Mouse (Mus musculus) G1E (cell line): ENCODE results near the gene Uck2. TPM values are rescaled to one million over a fixed set of nuclear protein-coding genes. Genes with fewer than 3 reads are reported as not detected.

Experiments used
- ATAC-seq: 2 replicates; pipeline ENCODE4 v1.8.0; 2016; ENCODE audit warnings: mild to moderate bottlenecking; ENCODE audit not compliant: insufficient number of reproducible peaks, poor library complexity, low FRiP score, severe bottlenecking; ENCODE audit errors: extremely low read depth
- DNase-seq: peaks from one replicate; pipeline ENCODE4 v3.0.0; 2012; ENCODE audit warnings: low spot score
- H3K27me3 ChIP-seq: 2 replicates; pipeline ENCODE4 v1.6.1; 2012; ENCODE audit warnings: mild to moderate bottlenecking, low read length, inconsistent platforms; ENCODE audit not compliant: insufficient read depth
- H3K36me3 ChIP-seq: replicated peaks from 2 replicates; pipeline ENCODE3; 2012; ENCODE audit warnings: mild to moderate bottlenecking, inconsistent platforms
- H3K4me1 ChIP-seq: 2 replicates; pipeline ENCODE4 v1.6.1; 2012; ENCODE audit warnings: low read depth, low read length, inconsistent platforms, mixed read lengths; ENCODE audit not compliant: insufficient read depth
- H3K4me3 ChIP-seq: 2 replicates; pipeline ENCODE4 v1.5.1; 2012; ENCODE audit warnings: low read depth, mild to moderate bottlenecking, inconsistent platforms, low read length, moderate library complexity, mixed read lengths
- H3K9me3 ChIP-seq: replicated peaks from 2 replicates; pipeline ENCODE4 v1.6.1; 2012; ENCODE audit warnings: inconsistent platforms
- CTCF ChIP-seq: IDR thresholded peaks from 2 replicates; pipeline ENCODE4 v1.5.1; 2012; ENCODE audit warnings: low read depth, low read length, inconsistent platforms, mixed read lengths
- GATA1 ChIP-seq: IDR thresholded peaks from 2 replicates; pipeline ENCODE4 v1.6.1; 2012; ENCODE audit warnings: borderline replicate concordance, low read length, inconsistent platforms, mixed read lengths
- GATA2 ChIP-seq: IDR thresholded peaks from 2 replicates; pipeline ENCODE4 v1.6.1; 2012; ENCODE audit warnings: low read depth, low read length, inconsistent platforms, borderline replicate concordance
- POLR2AphosphoS5 ChIP-seq: IDR thresholded peaks from 2 replicates; pipeline ENCODE4 v1.6.1; 2012; ENCODE audit warnings: low read depth, low read length, inconsistent platforms; ENCODE audit not compliant: insufficient replicate concordance
- TAL1 ChIP-seq: conservative IDR thresholded peaks from 2 replicates; pipeline ENCODE4 v1.6.1; 2012; ENCODE audit warnings: low read depth, low read length, inconsistent platforms, mixed read lengths
- polyA plus RNA-seq: library from polyadenylated mRNA; stranded (reverse); fragments of >175 nt; gene quantifications from 2 replicates; pipeline ENCODE4 v1.2.3, GENCODE M21; 2012
- total RNA-seq, 2 experiments: library from RNA; stranded (forward) in 1 of 2; stranded (reverse) in 1 of 2; fragments of 200-1000 nt in 1 of 2; fragments of >200 nt in 1 of 2; fragmentation: Nextera tagmentation in 1 of 2; gene quantifications; 2 replicates each; pipeline ENCODE4 v1.2.3; 2014 to 2017

Uck2 gene
- total and polyA plus RNA-seq, 3 experiments = 249 to 555 (median 465) TPM

GRCm38 (mm10) chr1:167212710-167213109 is 72.4 kb downstream of the Uck2 start:
- no peak for DNase-seq
- no peak for ATAC-seq
- Histone ChIP-seq H3K4me1 (0 out of 2 replicates have a peak, but pooled peaks cover 2% of the 10 kb centered on the region), H3K4me3 (no peak overlapping the region), H3K27me3 (peaks cover 5% of the 10 kb centered on the region; the same call in 1 of the 2 replicates), H3K36me3 (no peaks in the 10 kb centered on the region), H3K9me3 (no peaks in the 10 kb centered on the region)
- TF ChIP-seq CTCF (no peak), TAL1 (no peak), GATA2 (no peak), GATA1 (no peak), POLR2AphosphoS5 (no peak)

DNA sequence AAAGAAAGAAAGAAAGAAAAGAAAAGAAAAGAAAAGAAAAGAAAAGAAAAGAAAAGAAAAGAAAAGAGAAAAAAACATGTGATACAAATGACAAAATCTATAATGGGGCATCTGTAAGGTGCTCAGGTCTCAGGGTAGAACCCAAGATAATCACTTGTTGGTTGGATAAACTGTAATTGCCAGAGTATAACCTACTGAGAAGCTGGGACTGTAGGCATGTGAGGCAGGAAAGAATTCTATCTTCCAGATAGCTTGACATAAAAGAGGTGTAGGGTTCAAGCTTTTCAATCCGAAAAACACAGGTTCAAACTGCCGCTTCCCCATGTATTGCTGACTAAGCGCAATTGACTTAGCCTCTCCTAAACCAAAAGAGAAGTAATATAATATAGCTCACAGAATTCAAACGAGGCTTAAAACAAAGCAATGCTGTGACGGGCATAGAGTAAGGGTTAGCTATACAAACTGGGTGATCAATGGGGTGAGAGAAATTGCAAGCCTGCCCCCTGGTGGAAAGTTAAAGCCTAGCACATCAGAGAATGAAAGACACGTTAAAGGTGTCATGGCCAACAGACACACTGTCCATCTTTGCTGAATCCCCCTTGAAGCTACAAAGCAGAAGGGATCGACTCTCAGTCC is 73.0 kb downstream of the Uck2 start:
- DNase-seq = peak; percentile 57
- peak; percentile 79 for ATAC-seq
- TF ChIP-seq CTCF (peak; percentile 70), TAL1 (no peak)
- Histone ChIP-seq H3K4me3 (no peak overlapping the region), H3K4me1 (0 out of 2 replicates have a peak, but pooled peaks cover 2% of the 10 kb centered on the region), H3K9me3 (no peaks in the 10 kb centered on the region), H3K27me3 (peaks cover 7% of the 10 kb centered on the region), H3K36me3 (no peaks in the 10 kb centered on the region)

GRCm38 (mm10) chr1:167208816-167209215 is 76.3 kb downstream of the Uck2 start:
- DNase-seq = no peak
- peaks cover 4% of the 10 kb centered on the region; the same call in 1 of the 2 replicates for H3K4me1 ChIP-seq
- no peak for TF ChIP-seq TAL1
- no peak overlapping the region for H3K4me3 ChIP-seq
- H3K36me3 ChIP-seq = no peaks in the 10 kb centered on the region
- H3K27me3 ChIP-seq = peaks cover 7% of the 10 kb centered on the region
- no peaks in the 10 kb centered on the region for H3K9me3 ChIP-seq
- ATAC-seq = no peak

DNA sequence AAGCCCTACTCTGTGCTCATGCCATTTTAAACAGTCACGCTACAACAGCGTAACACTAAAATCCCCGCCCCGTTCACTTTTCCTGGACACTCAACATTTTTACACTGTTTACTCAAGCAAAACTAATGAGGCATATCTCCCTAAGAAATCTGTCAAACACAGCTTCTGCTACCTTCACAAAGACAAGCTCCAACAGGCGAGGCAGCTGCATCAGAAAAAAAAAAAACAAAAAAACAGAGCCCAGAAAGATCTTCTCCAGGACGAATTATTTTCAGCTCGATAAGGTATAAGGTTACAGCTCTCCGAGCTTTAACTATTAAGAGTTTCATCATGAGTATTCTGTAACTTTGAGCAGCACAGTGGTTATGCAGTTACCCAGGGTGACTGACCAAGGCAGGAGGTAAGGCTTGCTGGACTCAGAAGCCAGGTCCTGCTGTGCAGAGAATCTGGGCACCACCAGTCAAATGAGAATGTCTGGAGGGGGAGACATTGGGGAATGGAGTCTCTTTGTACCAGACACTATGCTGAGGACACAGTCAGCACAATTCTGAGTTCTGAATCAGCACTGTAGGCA is 79.9 kb downstream of the Uck2 start:
- Histone ChIP-seq H3K4me1 (peaks cover 3% of the 10 kb centered on the region; the same call in 1 of the 2 replicates), H3K27me3 (peaks cover 7% of the 10 kb centered on the region), H3K4me3 (no peak overlapping the region), H3K36me3 (no peaks in the 10 kb centered on the region), H3K9me3 (no peaks in the 10 kb centered on the region)
- ATAC-seq (no peak), DNase-seq (no peak)
- TF ChIP-seq GATA1 (no peak), CTCF (no peak), POLR2AphosphoS5 (no peak), TAL1 (no peak)

- Histone ChIP-seq H3K4me3 (no peak overlapping the region), H3K9me3 (no peaks in the 10 kb centered on the region), H3K4me1 (peaks cover 3% of the 10 kb centered on the region; the same call in 1 of the 2 replicates), H3K27me3 (peaks cover 2% of the 10 kb centered on the region; the same call in 1 of the 2 replicates), H3K36me3 (no peaks in the 10 kb centered on the region)
- ATAC-seq (no peak), DNase-seq (no peak)
- TF ChIP-seq TAL1 = no peak
- TF ChIP-seq GATA2 = no peak
- TF ChIP-seq POLR2AphosphoS5 = no peak
- TF ChIP-seq GATA1 = no peak
- TF ChIP-seq CTCF = no peak
Measured at GRCm38 (mm10) chr1:167204421-167204820, 80.7 kb downstream of the Uck2 start.

DNA sequence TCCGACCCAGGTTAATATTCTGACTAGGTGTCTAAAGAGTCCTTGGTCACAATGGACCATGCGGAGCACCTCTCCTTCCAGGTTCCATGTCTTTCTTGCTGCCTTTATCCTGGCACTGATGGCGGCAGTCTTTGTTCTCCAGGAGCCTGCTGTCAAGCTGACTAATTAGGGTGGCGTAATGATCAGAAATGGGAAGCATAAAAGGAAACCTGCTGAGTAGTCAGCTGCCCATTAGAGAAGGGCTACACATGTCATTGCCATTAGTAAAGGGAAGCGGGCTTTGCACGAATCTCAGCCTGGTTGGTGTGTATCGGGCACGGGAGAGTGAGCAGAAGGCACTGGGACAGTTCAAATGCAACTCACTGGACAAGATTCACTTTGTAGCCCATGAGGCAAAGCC is 90.4 kb downstream of the Uck2 start:
- Histone ChIP-seq H3K27me3 (no peaks in the 10 kb centered on the region), H3K36me3 (no peaks in the 10 kb centered on the region), H3K4me1 (no peaks in the 10 kb centered on the region), H3K4me3 (no peak overlapping the region), H3K9me3 (no peaks in the 10 kb centered on the region; the same call in 1 of the 2 replicates)
- ATAC-seq = no peak
- TF ChIP-seq GATA2 (no peak), TAL1 (no peak), POLR2AphosphoS5 (no peak), GATA1 (no peak), CTCF (no peak)
- DNase-seq = no peak
